Mouse (Mus musculus): ENCODE measurements around the gene Aig1. TPM values are rescaled to one million over a fixed set of nuclear protein-coding genes. Genes with fewer than 3 reads are reported as not detected.

Aig1 gene
- polyA plus RNA-seq, 1 experiment from 2014 or later, result 45.5 TPM

- no peak for TF ChIP-seq CTCF (IDR thresholded peaks at IDR 0.05)
- TF ChIP-seq EP300 (IDR thresholded peaks at IDR 0.05), result no peak
- Histone ChIP-seq H3K27ac (ENCODE audit: low read length) (no peak overlapping the region), H3K9me3 (ENCODE audit: low read length) (no peaks in the 10 kb centered on the region), H3K9ac (replicated peaks; ENCODE audit: low read depth) (no peak overlapping the region), H3K36me3 (ENCODE audit: insufficient read depth, low read length) (no peaks in the 10 kb centered on the region), H3K4me1 (ENCODE audit: insufficient read depth, low read depth, low read length) (no peaks in the 10 kb centered on the region), H3K27me3 (replicated peaks; ENCODE audit: insufficient read depth, low read length) (no peaks in the 10 kb centered on the region), H3K4me3 (ENCODE audit: low read depth, low read length) (no peak overlapping the region), H3K4me2 (replicated peaks; ENCODE audit: low read depth, low read length) (no peak overlapping the region)
- WGBS, result 95% methylated on average over 8 of the region's 8 CpGs
- DNase-seq (ENCODE audit: low spot score) (no peak), ATAC-seq (no peak)
Measured at GRCm38 (mm10) chr10:13827150-13827549, 41.6 kb downstream of the Aig1 start.

DNA sequence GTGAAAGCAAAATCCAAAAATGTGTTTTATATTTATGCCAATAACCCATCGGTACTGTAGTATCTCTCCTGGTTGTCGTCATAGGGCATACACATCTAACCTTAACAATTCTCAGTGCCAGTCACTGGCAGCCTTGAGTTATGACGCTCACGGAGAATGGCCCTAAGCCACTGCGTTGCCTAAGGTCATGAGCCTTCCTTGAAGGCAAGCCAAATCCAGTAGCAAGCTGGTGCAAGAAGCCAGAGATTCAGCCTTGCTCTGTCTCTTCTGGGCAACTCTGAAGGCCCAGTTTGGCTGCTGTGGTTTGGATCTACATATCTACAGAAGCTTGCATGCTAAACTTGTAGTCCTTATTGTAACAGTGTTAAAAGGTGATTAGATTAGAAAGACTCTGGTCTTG lies 55.2 kb downstream of the Aig1 start:
- ATAC-seq (no peak), DNase-seq (ENCODE audit: low spot score) (no peak)
- H3K4me1 ChIP-seq (ENCODE audit: insufficient read depth, low read depth, low read length), result no peaks in the 10 kb centered on the region
- no peak overlapping the region for H3K9ac ChIP-seq (replicated peaks; ENCODE audit: low read depth)
- H3K36me3 ChIP-seq (ENCODE audit: insufficient read depth, low read length), result no peaks in the 10 kb centered on the region
- no peaks in the 10 kb centered on the region for H3K27me3 ChIP-seq (replicated peaks; ENCODE audit: insufficient read depth, low read length)
- no peaks in the 10 kb centered on the region for H3K9me3 ChIP-seq (ENCODE audit: low read length)
- no peak overlapping the region for H3K4me3 ChIP-seq (ENCODE audit: low read depth, low read length)
- no peak for TF ChIP-seq EP300 (IDR thresholded peaks at IDR 0.05)
- TF ChIP-seq CTCF (IDR thresholded peaks at IDR 0.05), result no peak
- 91% methylated on average over 5 of the region's 5 CpGs for WGBS
- H3K27ac ChIP-seq (ENCODE audit: low read length), result no peak overlapping the region
- no peak overlapping the region for H3K4me2 ChIP-seq (replicated peaks; ENCODE audit: low read depth, low read length)

DNA sequence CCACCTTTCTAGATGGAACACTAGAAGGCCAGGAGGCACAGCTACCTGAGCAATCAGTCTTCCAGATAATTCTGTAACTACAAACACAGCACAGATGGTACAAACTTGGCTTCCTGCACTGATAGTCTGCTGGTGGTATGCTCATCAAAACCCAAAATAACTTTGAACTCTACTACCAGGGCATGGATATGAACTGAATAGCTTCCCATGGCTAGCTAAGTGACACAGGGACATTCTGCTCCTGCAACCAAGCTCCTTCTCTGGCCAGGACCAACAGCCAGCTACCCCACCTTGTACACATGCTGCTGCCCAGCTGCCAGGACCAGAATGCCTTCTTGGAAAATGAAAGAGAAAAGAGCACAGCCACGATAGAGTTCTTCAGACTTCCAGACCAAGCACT lies 60.5 kb downstream of the Aig1 start:
- TF ChIP-seq CTCF (IDR thresholded peaks at IDR 0.05) (no peak), EP300 (IDR thresholded peaks at IDR 0.05) (no peak)
- H3K9me3 ChIP-seq (ENCODE audit: low read length), result no peaks in the 10 kb centered on the region
- H3K4me2 ChIP-seq (replicated peaks; ENCODE audit: low read depth, low read length), result no peak overlapping the region
- H3K4me1 ChIP-seq (ENCODE audit: insufficient read depth, low read depth, low read length), result no peaks in the 10 kb centered on the region
- H3K4me3 ChIP-seq (ENCODE audit: low read depth, low read length), result no peak overlapping the region
- 39% methylated on average over 1 of the region's 1 CpGs for WGBS
- no peak overlapping the region for H3K9ac ChIP-seq (replicated peaks; ENCODE audit: low read depth)
- no peaks in the 10 kb centered on the region for H3K27me3 ChIP-seq (replicated peaks; ENCODE audit: insufficient read depth, low read length)
- no peak for DNase-seq (ENCODE audit: low spot score)
- no peaks in the 10 kb centered on the region for H3K36me3 ChIP-seq (ENCODE audit: insufficient read depth, low read length)
- no peak overlapping the region for H3K27ac ChIP-seq (ENCODE audit: low read length)
- no peak for ATAC-seq

GRCm38 (mm10) chr10:13806806-13807205 lies 62.0 kb downstream of the Aig1 start:
- no peak overlapping the region for H3K27ac ChIP-seq (ENCODE audit: low read length)
- TF ChIP-seq EP300 (IDR thresholded peaks at IDR 0.05) (no peak), CTCF (IDR thresholded peaks at IDR 0.05) (no peak)
- H3K27me3 ChIP-seq (replicated peaks; ENCODE audit: insufficient read depth, low read length), result no peaks in the 10 kb centered on the region
- no peak overlapping the region for H3K9ac ChIP-seq (replicated peaks; ENCODE audit: low read depth)
- DNase-seq (ENCODE audit: low spot score) (no peak), ATAC-seq (no peak)
- H3K9me3 ChIP-seq (ENCODE audit: low read length), result no peaks in the 10 kb centered on the region
- no peaks in the 10 kb centered on the region for H3K4me1 ChIP-seq (ENCODE audit: insufficient read depth, low read depth, low read length)
- no peaks in the 10 kb centered on the region for H3K36me3 ChIP-seq (ENCODE audit: insufficient read depth, low read length)
- no peak overlapping the region for H3K4me2 ChIP-seq (replicated peaks; ENCODE audit: low read depth, low read length)
- H3K4me3 ChIP-seq (ENCODE audit: low read depth, low read length), result no peak overlapping the region

DNA sequence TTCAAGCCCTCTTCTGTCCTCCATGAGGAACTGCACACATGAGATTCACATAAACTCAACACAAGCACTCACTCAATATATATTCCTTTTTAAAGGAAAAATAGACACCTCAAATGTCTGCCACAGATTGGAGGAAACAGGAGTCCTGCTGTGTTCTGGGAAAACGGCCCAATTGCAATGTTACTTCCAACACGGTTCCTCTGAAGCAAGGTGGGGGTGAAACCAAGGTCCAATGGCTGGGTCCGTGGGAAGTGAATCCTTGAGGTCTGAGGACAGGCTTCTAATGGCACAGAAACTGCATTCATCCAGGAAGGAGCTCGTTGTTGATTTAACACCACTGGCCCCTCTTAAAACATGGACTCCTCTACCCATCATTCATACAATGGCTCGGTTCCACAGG lies 67.5 kb downstream of the Aig1 start:
- DNase-seq (ENCODE audit: low spot score) (no peak), ATAC-seq (no peak)
- Histone ChIP-seq H3K9ac (replicated peaks; ENCODE audit: low read depth) (no peak overlapping the region), H3K4me2 (replicated peaks; ENCODE audit: low read depth, low read length) (no peak overlapping the region), H3K9me3 (ENCODE audit: low read length) (no peaks in the 10 kb centered on the region), H3K27ac (ENCODE audit: low read length) (no peak overlapping the region), H3K27me3 (replicated peaks; ENCODE audit: insufficient read depth, low read length) (no peaks in the 10 kb centered on the region), H3K4me3 (ENCODE audit: low read depth, low read length) (no peak overlapping the region), H3K36me3 (ENCODE audit: insufficient read depth, low read length) (no peaks in the 10 kb centered on the region), H3K4me1 (ENCODE audit: insufficient read depth, low read depth, low read length) (no peaks in the 10 kb centered on the region)
- 89% methylated on average over 5 of the region's 5 CpGs for WGBS
- TF ChIP-seq EP300 (IDR thresholded peaks at IDR 0.05) (no peak), CTCF (IDR thresholded peaks at IDR 0.05) (no peak)

- Histone ChIP-seq H3K27me3 (replicated peaks; ENCODE audit: insufficient read depth, low read length) (no peaks in the 10 kb centered on the region), H3K36me3 (ENCODE audit: insufficient read depth, low read length) (no peaks in the 10 kb centered on the region), H3K9me3 (ENCODE audit: low read length) (no peaks in the 10 kb centered on the region), H3K27ac (ENCODE audit: low read length) (no peak overlapping the region), H3K4me1 (ENCODE audit: insufficient read depth, low read depth, low read length) (no peaks in the 10 kb centered on the region), H3K4me2 (replicated peaks; ENCODE audit: low read depth, low read length) (no peak overlapping the region), H3K4me3 (ENCODE audit: low read depth, low read length) (no peak overlapping the region), H3K9ac (replicated peaks; ENCODE audit: low read depth) (no peak overlapping the region)
- TF ChIP-seq EP300 (IDR thresholded peaks at IDR 0.05), result no peak
- TF ChIP-seq CTCF (IDR thresholded peaks at IDR 0.05), result no peak
- no peak for ATAC-seq
- peak; percentile 39 for DNase-seq (ENCODE audit: low spot score)
- 72% methylated on average over 1 of the region's 1 CpGs for WGBS
Measured at GRCm38 (mm10) chr10:13793458-13793857, 75.3 kb downstream of the Aig1 start.

GRCm38 (mm10) chr10:13792788-13793187 lies 76.0 kb downstream of the Aig1 start:
- no peak overlapping the region for H3K9ac ChIP-seq (replicated peaks; ENCODE audit: low read depth)
- H3K27me3 ChIP-seq (replicated peaks; ENCODE audit: insufficient read depth, low read length), result no peaks in the 10 kb centered on the region
- H3K27ac ChIP-seq (ENCODE audit: low read length), result no peak overlapping the region
- H3K4me1 ChIP-seq (ENCODE audit: insufficient read depth, low read depth, low read length), result no peaks in the 10 kb centered on the region
- no peak overlapping the region for H3K4me2 ChIP-seq (replicated peaks; ENCODE audit: low read depth, low read length)
- H3K9me3 ChIP-seq (ENCODE audit: low read length), result no peaks in the 10 kb centered on the region
- WGBS, result 43% methylated on average over 8 of the region's 8 CpGs
- no peak for DNase-seq (ENCODE audit: low spot score)
- ATAC-seq, result no peak
- no peak for TF ChIP-seq EP300 (IDR thresholded peaks at IDR 0.05)
- TF ChIP-seq CTCF (IDR thresholded peaks at IDR 0.05), result no peak
- H3K4me3 ChIP-seq (ENCODE audit: low read depth, low read length), result no peak overlapping the region
- no peaks in the 10 kb centered on the region for H3K36me3 ChIP-seq (ENCODE audit: insufficient read depth, low read length)

All from lung, postnatal 0 days (tissue).